Mouse (Mus musculus) megakaryocyte-erythroid progenitor cell, adult 5-6 weeks (primary cell): ENCODE measurements around the gene Creld2. TPM values are rescaled to one million over a fixed set of nuclear protein-coding genes. Genes with fewer than 3 reads are reported as not detected.

ENCODE experiments used
- ATAC-seq: replicated peaks from 2 replicates; pipeline ENCODE4 v1.8.0; 2016; ENCODE audit warnings: mild to moderate bottlenecking, inconsistent platforms; ENCODE audit not compliant: severe bottlenecking, poor library complexity, low FRiP score, low TSS enrichment
- total RNA-seq, 2 experiments: library from RNA; stranded (forward) in 1 of 2; stranded (reverse) in 1 of 2; fragments of 200-1000, 215-1000 nt in 1 of 2; fragments of >200 nt in 1 of 2; fragmentation: Nextera tagmentation in 1 of 2; gene quantifications; 2 replicates each; pipeline ENCODE4 v1.2.3; 2014 to 2017

Gene Creld2
- total RNA-seq, 2 experiments from 2014 or later: 29.7 to 47.8 TPM

DNA sequence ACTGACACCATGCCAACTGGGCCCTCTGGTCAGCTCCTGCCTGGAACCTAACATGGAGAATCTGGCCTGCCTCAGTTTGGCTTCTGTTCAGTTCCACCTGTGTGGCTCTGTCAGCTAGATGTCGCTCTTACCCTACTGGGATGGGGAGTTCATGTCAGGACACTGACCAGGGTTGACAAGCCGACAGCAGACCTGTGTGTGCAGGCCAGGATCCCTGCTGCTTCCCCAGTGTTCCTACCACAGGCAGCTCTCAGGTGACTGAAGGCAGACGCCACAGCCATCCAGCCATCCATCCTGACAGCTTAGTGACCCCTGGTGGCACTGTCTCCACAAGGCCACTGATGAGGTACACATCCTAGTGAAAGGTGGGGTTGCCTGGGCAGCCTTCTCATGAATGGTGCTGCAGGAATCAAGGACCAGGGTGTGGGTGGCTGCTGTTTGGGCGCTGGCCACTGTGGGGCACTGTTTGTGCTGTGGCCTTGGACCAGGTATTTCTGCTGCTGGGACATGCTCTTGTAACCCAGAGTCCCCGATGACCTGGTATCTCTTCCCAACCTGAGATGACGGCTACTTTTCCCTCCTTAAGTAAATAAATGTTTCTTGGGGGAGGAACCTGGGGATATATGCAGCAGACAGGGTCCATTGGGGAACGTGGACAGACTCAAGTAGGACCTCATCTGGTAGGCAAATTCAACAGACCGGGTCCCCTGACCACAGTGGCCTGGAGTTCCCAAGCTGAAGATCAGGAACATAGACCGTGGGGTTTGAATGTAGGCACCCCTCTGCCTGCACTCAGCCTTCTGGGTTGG is 8.7 kb downstream of the Creld2 start:
- ATAC-seq: peak; percentile 86

DNA sequence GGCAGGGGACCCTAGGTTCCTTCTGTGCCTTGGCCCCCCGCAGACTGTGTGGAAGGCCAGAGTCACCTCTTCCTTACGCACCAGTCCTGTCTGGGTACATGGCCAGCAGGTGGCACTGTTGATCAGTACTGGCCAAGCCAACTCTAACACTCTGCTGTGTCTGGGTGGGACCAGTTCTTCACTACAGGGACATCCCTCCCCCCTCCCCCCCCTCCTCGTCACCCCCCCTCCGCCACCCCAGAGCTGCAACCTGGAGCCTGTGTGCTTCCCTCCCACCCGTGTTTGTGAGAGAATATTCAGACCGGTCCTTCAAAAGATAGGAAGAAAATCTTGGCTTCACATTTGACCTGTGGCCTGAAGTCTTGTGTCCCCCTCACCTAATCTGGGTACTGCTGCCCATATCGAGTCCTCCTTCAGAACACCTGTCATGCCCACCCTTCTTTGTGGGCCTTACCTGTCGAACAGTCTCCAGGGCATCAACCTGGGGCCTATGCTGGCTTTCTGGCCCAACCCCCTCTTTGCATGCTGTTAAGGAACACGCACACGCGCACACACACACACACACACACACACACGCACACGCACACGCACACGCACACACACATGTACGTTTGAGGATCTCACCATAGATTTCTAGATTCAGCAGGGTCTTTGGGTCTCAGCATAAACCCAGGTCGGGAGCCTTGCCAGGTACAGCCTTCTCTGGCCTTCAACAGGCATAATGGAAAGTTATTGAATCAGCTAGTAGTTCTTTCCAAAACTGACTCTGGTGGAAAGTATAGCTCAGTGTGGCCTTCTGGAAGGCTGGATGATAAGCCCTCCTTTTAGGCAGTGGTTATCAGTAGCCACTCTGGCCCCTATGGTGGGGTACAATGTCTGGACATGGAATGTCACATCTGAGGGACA is 9.6 kb downstream of the Creld2 start:
- ATAC-seq: peak; percentile 80

DNA sequence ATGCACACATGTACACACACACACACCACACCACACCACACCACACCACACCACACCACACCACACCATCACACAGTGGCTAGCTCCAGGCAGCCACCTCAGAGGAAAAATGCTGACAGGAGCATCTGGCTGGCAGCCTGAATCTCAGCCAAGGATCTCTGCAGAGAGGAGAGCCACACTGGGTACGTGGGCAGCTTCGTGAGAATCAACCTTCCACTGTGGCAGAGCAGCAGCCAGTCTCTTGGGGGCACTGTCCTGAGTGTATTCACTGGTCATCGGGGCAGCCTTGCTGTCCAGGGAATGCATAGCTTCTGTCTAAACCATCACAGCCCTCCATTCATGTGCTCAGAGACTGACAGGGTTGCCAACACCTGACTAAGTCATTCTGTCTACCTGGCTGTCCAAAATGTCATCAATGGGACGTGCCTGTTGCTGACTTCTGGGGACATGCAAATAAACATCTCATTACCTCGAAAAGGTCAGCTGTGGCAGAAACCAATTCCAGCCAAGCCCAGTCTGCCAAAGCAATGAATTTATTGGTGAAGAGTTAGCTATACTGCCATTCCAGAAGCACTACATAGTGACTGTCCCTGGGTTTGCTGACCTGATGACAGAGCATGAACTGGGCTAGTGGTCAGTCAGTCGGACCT is 10.5 kb downstream of the Creld2 start:
- ATAC-seq: no peak

DNA sequence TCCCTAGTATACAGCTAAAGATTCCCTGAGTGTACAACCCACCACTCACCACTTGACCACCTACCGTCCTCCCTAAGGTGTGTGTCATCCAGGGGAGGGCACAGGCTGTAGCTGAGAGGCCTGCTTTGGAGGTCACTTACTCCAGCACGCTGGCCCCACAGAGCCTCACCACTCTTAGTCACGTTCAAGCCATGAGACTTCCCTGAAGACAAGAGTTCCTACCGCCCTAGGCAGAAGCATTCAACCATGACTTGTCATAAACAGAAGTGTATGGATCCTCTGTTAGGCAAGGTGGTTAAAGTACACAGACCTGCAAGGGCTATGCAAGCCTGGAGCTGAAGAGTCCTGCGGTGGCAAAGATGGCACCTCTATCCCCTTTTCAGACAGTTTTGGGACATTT is 11.2 kb downstream of the Creld2 start:
- ATAC-seq: no peak

DNA sequence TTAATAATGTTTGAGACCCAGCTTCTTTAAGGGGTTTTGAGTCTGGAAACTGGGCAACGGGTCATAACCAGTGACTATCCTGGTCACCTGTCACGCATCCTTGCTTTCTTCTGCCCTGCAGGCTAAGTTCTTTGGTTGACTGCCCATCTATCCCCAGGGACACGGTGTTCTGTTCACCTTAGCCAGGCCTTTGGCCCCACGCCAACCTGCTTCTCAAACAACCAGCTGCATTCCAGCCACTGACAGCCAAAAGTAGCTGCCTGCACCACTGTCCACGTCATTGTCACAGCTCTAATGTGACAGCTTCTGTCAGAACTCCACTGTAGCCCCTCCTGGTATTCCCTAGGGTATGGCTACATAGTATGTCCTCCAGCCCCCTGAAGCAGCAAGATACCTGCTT is 12.0 kb downstream of the Creld2 start:
- ATAC-seq: no peak

DNA sequence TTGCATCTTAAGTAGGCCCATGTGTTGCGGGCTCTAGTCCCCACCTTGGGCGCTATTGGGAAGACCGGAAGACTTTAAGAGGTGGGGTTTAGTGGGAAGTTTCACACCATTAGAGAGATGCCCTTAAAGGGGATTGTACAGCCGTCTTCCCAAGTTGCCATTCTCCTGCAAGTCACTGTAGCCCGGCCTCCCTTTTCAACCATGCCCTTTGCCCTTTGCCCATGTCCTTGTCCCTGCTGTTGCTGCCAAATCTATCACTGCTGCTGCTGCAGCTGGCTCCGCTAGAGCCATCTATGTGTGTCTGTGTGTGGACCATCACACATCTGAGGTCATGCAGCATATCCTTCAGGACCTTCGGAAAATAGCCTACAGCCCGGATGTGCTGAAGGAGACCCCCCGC is 13.1 kb downstream of the Creld2 start:
- ATAC-seq: no peak

DNA sequence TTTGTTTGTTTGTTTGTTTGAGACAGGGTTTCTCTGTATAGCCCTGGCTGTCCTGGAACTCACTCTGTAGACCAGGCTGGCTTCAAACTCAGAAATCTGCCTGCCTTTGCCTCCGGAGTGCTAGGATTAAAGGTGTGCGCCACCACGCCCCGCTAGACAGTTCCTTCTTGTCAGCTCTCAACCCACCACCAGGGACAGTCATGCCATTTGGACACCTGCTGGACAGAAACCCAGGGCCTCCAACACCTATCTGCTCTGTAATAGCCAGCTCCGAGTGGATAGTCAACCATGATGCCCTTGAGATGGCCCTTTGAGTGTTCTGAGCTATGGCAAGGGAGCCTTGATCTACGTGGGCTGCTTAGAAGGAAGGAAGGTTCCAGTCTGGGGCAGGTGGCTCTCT is 16.6 kb downstream of the Creld2 start:
- no peak for ATAC-seq

DNA sequence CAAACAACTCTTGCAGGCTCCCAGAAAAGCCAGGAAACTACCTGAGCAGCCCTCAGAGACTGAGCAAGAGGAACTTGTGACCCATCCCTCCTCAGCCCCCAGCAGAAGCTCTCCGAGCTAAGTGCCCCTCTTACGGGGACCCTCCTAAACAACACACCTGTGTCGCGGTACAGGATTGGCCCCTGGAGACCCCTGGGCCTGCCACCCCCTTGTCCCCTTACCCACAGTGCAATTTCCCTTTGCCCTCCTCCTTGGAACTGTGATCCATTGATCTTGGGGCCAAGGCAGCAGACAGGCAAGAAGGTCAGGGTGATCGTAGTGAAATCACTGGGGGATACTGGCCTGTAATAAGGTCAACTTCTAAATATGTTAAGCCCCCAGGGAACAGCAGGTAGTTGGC is 17.1 kb downstream of the Creld2 start:
- ATAC-seq: no peak

DNA sequence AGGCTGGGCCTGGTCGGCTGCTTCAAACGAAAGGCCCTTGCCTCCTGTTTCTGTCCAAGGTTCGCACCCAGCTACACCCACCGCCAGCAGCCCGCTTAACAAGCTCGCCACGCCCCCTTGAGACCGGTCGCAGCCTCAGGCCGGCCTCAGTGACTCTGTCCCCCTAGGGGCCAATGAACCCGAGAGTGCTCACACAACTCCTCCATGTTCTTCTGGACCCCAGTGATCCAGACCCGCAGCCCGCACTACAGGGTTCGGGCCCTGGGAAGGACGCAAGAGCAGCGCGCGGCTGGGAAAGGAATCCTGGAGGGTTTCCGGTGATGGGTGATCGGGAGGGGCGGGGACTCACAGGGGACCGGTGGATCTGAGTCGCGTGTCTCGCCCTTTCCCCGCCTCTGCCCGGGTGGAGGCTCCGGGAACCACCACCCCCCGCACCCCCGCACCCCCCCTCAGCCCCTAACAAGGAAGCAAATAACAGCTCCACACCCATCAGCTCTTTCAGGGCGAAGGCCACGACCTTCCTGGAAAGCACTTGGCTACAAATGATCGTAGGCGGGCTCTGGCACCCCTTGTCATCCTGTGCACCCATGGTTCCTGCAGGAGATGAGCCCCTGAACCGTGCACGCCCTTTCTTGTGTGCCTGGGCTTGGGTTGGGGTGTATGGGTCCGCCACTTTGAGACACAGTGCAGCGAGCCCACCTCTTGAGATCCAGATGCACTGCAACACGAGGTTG is 17.9 kb downstream of the Creld2 start:
- peak; percentile 82 for ATAC-seq

DNA sequence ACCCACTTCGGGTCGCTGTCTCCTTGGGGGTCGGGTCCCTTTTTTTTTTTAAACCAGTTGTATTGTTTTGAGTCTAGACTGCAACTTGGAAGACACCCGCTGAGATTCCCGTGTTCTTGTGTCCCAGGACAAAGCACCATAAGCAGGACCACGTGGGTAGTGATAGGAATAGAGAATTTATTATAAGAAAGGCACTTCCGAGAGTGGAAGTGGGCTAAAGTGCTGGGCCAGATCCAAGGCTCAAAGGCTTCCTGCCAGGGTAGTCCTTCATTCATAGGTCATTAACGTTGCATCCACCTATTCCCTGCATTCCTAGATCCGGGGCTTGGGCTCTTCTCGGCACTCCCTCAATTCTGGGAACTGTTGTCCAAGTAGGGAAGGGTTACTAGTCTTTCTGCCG is 18.5 kb downstream of the Creld2 start:
- ATAC-seq: no peak

DNA sequence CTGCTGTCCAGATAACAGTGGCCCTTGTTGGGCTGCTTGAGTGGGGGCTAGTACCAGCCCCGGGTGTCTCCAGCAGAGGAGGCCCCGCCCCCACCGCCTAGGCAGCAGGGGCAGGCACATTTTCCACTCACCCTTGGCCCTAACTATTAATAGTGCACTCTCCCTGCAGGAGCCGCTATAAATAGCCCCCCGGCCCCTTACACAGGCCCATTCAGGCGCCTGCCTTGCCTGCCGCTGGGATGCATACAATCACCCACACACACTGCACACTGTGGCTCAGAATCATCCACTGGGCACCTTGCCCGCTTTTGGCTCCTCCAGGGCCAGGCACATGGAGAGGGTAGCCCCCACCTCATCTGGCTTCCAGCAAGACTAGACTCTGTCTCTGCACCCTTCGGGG is 19.8 kb downstream of the Creld2 start:
- ATAC-seq: no peak

DNA sequence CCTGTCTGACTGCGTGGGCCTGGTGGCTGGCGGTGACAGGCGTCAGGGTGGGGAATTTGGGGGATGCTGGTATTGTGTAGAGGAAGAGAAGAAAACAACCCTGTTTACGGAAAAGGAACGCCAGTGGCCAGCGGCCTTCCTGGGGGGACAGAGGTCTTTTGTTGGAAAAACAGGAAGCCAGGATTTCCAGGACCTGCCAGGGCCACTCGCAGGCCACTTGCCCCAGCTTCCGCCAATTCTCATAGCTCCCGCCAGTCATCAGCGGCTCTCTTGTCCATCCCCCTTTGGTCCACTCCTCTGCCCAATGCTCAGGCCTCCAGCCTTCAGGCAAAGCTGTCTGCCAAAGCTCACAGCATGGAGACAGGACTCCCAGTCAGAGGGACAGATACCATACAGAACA is 20.7 kb downstream of the Creld2 start:
- no peak for ATAC-seq

DNA sequence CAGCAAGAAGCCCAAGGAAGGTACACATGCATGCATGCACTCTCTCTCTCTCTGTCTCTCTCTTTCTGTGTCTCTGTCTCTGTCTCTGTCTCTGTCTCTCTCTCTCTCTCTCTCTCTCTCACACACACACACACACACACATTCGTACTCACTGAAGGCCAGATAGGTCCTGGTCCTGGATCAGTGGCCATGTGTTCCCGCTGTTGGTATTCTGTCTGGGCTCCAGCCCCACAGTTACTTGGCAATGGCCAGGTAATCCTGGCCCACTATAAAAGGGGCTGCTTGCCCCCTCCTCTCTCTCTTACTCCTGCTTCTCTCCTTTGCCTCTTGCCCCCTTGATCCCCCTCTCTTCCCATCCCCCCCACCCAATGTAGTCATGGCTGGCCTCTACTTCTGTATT is 21.7 kb downstream of the Creld2 start:
- no peak for ATAC-seq

DNA sequence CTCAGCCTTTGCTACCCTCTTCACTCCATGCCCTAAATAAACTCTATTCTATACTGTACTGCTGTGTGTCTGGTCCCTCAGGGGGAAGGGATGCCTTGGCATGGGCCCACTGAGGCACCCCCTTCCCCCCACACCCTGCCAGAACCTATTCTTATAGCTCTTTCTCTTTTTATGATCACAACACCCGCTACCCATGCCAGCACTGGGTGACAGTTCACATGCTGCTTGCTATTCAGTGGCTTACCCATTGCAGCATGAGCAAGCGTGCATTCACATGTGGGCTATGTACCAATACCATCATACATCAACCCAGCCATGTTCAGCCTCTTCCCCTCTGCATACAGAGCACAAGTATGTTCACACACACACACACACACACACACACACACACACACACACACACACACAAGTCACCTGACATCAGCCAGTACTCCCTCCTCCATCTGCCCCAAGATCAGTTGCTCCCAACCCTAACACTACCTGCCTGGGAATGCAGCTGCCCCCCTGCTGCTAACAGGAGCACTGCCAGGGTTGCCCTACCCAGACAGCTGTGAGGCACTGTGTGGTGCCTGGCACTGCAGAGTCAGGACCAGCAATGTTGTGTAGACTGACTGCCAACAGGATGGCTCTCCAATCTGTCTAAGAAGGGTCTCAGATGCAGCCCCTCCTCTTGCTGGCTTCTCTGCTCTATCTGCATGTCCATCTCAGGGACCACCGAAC is 22.3 kb downstream of the Creld2 start:
- ATAC-seq: no peak

DNA sequence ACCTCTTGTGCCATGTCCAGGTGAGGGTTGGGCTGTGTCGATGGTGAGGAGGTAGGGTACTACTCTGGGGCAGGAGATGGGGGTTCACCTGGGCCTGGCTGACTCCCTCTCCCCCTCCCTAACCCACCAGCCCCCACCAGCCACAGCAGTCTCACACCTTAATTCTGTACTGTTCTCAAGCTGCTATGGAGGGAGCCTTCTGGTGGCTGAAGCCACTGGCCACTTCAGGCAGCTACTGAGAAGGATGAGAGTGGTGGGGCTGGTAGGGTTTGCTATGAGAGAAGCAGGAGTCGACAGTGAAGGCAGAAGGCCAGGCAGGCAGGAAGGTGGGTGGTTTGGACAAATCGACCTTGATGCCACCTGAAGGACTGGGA is 22.8 kb downstream of the Creld2 start:
- no peak for ATAC-seq

DNA sequence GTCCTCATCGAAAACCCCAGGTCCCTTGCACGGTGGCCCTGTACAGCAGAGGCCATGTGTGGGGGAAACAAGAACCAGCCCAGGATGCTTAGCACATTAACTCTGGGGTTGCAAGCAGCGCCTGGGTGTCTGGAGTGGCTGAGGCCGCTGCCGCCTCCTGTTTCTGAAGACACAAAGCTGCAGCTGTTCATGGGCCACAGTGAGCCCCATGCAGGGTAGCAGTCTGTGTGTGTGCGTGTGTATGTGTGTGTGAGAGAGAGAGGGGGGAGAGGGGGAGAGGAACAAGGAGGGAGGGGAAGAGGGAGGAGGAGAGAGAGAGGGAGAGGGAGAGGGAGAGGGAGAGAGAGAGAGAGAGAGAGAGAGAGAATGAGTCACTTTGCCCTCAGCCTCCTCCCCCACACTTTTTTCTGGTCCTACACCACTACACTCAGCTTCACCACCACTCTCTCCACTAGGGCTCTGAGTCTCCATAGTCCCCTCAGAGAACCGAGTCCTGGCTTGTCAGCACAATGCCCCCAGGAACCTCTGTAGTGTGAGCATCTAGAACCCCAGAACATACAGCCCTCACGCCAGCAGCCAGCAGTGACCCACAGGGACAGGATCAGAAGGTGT is 24.1 kb downstream of the Creld2 start:
- ATAC-seq: no peak

DNA sequence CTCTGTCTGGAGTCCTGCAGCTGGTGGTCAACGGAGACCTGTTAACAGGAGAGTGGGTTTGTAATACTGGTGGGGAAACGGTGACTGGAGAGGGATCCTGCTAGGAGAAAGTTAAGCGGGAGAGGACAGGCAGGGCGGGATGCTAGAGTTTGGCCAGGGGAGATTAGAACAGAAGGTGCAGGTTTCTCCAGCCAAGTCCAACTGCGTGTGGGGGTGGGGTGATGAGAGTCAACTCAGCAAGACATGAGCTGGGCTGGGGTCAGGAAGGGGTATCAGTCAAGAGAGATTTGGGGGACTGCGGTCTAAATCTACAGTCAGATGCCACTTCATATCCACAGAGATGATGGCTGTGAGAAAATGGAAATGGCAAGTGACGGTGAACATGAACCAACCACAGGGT is 25.5 kb downstream of the Creld2 start:
- no peak for ATAC-seq

DNA sequence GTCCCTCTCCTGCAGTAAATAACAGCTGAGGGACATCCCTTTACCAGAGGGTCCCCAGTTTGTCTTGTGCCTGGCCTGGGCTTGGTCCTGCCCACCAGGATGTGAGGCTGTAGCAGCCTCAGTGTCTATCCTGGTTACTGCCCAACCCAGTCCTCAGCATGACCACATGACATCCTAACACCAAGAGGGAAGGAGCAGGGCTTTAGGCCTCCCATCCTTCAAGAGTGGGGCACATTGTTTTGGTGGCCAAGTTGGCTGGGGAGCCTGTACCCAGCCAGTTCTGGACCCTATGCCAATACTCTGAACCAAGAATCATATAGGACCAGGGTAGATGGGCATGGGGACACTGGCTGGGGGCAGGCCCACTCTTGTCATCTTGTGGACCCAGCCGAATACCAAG is 29.2 kb downstream of the Creld2 start:
- no peak for ATAC-seq

DNA sequence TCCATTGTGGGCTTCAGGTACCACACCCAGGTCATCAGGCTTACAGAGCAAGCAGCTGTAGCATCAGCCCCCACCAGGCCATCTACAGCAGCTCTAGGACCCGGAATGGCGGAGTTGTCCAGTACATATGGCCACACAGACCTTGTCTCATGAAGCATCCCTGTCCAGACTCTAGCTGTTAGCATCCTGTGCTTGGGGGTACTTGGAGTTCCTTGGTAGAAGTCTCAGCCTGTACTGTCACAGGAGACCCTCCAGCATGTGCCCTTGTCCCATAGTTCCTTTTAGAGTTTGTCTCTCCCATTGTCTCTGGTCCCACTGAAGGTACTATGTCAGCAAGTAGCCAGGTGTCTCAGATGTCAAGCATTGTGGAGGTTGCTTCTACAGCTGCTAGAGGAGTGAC is 30.2 kb downstream of the Creld2 start:
- ATAC-seq: no peak
